In genomic region chr6:9028501-9028900, GRCm38 (mm10) we compare ENCODE assay signal across 18 mouse cellular contexts.
A peak's percentile ranks its signal among the peaks of the same experiment; 100 is the strongest.
DNase-seq lines count a peak whose midpoint lies in the region; ATAC-seq and TF ChIP-seq lines count a peak whose summit lies in the region.
"Had no signal": no experiment of that assay in that cellular context is flagged by ENCODE, and none has a peak within 500 bp of the region (broad histone marks: within the 10 kb centered on the region; RNA-seq: fewer than 3 reads in every experiment).

No protein-coding gene starts in this region.

- no peaks in the 10 kb centered on the region for H3K27me3 ChIP-seq in forebrain, postnatal 0 days (ENCODE audit: insufficient read depth, low read length)
- H3K27me3 ChIP-seq: embryonic facial prominence, embryonic 12.5 days; forebrain, embryonic 13.5 days; forebrain, embryonic 15.5 days had no signal

- H3K4me1 ChIP-seq in forebrain, postnatal 0 days (ENCODE audit: insufficient read depth), result no peaks in the 10 kb centered on the region
- H3K4me1 ChIP-seq: embryonic facial prominence, embryonic 10.5 days; embryonic facial prominence, embryonic 12.5 days; forebrain, embryonic 13.5 days; forebrain, embryonic 15.5 days had no signal

- 93% methylated on average over 1 of the region's 1 CpGs for WGBS in forebrain, postnatal 0 days

- no peaks in the 10 kb centered on the region for H3K9me3 ChIP-seq in forebrain, postnatal 0 days (ENCODE audit: low read length)
- H3K9me3 ChIP-seq: embryonic facial prominence, embryonic 10.5 days; embryonic facial prominence, embryonic 12.5 days; forebrain, embryonic 13.5 days; forebrain, embryonic 15.5 days had no signal

- DNase-seq in ES-CJ7 (ENCODE audit: low read depth, low spot score) (peak; percentile 8), R1 (ENCODE audit: low read depth, low spot score) (peak; percentile 13)
- DNase-seq in thymus, postnatal 25 days, result no peak
- no peak for DNase-seq in forebrain, postnatal 0 days
- DNase-seq: adrenal gland, adult 2 months; adrenal gland, postnatal 10 days; adrenal gland, postnatal 25 days; cerebellum, adult 11-12 months; cerebellum, adult 2 months; cerebellum, adult 9-10 months; cerebellum, postnatal 10 days; cerebellum, postnatal 25 days had no signal

- no peak for ATAC-seq in cerebellum, adult (ENCODE audit: insufficient number of reproducible peaks, low FRiP score, low TSS enrichment)
- no peak for ATAC-seq in forebrain, postnatal 0 days
- ATAC-seq: CD4-positive, CD25-positive, alpha-beta regulatory T cell, adult 4 months; forebrain, embryonic 13.5 days; forebrain, embryonic 15.5 days had no signal

- no peak for TF ChIP-seq CTCF in forebrain, postnatal 0 days (IDR thresholded peaks at IDR 0.05; ENCODE audit: low read depth)

- no peaks in the 10 kb centered on the region for H3K36me3 ChIP-seq in forebrain, postnatal 0 days (ENCODE audit: insufficient read depth)
- H3K36me3 ChIP-seq: embryonic facial prominence, embryonic 10.5 days; embryonic facial prominence, embryonic 12.5 days; forebrain, embryonic 15.5 days had no signal

- no peak overlapping the region for H3K27ac ChIP-seq in forebrain, postnatal 0 days (ENCODE audit: low read depth, low read length)
- H3K27ac ChIP-seq: embryonic facial prominence, embryonic 10.5 days; embryonic facial prominence, embryonic 12.5 days; forebrain, embryonic 13.5 days; forebrain, embryonic 15.5 days had no signal

- H3K4me2 ChIP-seq in forebrain, postnatal 0 days (ENCODE audit: low read depth), result no peak overlapping the region
- H3K4me2 ChIP-seq: embryonic facial prominence, embryonic 12.5 days; forebrain, embryonic 13.5 days; forebrain, embryonic 15.5 days had no signal

- no peak overlapping the region for H3K9ac ChIP-seq in forebrain, postnatal 0 days
- H3K9ac ChIP-seq: embryonic facial prominence, embryonic 12.5 days; forebrain, embryonic 13.5 days; forebrain, embryonic 15.5 days had no signal

- no peak overlapping the region for H3K4me3 ChIP-seq in forebrain, postnatal 0 days (ENCODE audit: low read depth, low read length)
- H3K4me3 ChIP-seq: embryonic facial prominence, embryonic 10.5 days; embryonic facial prominence, embryonic 12.5 days; forebrain, embryonic 13.5 days; forebrain, embryonic 15.5 days had no signal

Comparison
In these comparisons a context has a peak if more than half of its experiments do, and no peak if none do; other contexts are left out.
1. DNase-seq: peak in ES-CJ7 (single experiment) and R1 (single experiment); none in thymus, postnatal 25 days (single experiment) and forebrain, postnatal 0 days (single experiment).